Mouse (Mus musculus): ENCODE data around the gene Lrrc1.

DNA sequence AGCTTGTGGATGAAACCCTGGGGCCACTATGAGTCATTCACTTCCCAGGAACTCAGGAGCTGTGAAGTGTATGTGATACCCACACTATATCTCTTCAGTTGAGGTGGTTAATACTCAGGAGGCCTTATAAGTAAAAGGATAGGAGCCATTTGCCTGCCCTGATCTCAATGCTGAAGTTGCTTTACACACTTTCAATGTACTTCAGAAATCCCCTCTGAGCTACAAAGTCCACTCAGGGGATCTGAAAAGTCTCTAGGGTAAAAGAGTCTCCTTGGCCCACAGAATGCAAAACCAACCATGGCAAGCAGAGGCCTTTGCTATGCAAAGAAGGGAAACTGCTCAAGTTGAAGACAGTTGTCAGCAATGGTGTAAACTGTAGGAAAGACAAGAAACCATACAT, 17.2 kb upstream of the Lrrc1 start:
- TF ChIP-seq E2F4 (IDR thresholded peaks at IDR 0.05; ENCODE audit: borderline replicate concordance, low read depth, low read length) (no peak), POLR2A (IDR thresholded peaks at IDR 0.05; ENCODE audit: control insufficient read depth in 1 of 2, insufficient read depth in 1 of 2, low read depth in 1 of 2, low read length in 2 of 2, poor library complexity in 1 of 2) (no peak), USF1 (IDR thresholded peaks at IDR 0.05; ENCODE audit: low read depth, low read length) (no peak), MAX (IDR thresholded peaks at IDR 0.05; ENCODE audit: low read length) (no peak), GABPA (IDR thresholded peaks at IDR 0.05; ENCODE audit: low read depth, low read length) (no peak), CTCF (IDR thresholded peaks at IDR 0.05 in 2 of 3, conservative IDR thresholded peaks at IDR 0.05 in 1 of 3; ENCODE audit: control insufficient read depth in 1 of 3, insufficient read depth in 1 of 3, low read depth in 2 of 3, low read length in 3 of 3, poor library complexity in 1 of 3, severe bottlenecking in 1 of 3) (no peak)

Data from MEL (cell line).